9 mouse cellular contexts compared by ENCODE assay signal in genomic region chr5:65561125-65561893, GRCm38 (mm10). TPM values are rescaled to one million over a fixed set of nuclear protein-coding genes. Genes with fewer than 3 reads are reported as not detected.
DNase-seq lines count a peak whose midpoint lies in the region; ATAC-seq and TF ChIP-seq lines count a peak whose summit lies in the region.
"Had no signal": no experiment of that assay in that cellular context is flagged by ENCODE, and none has a peak within 500 bp of the region (broad histone marks: within the 10 kb centered on the region; RNA-seq: fewer than 3 reads in every experiment).

No protein-coding gene starts in this region.

- H3K27ac ChIP-seq in heart, embryonic 12.5 days (ENCODE audit: poor library complexity, severe bottlenecking): no peak overlapping the region
- H3K27ac ChIP-seq in hindbrain, embryonic 16.5 days (ENCODE audit: low read depth, low read length): no peak overlapping the region
- H3K27ac ChIP-seq: heart, embryonic 15.5 days had no signal

- ATAC-seq in heart, embryonic 12.5 days (ENCODE audit: insufficient number of reproducible peaks, low FRiP score): 0 out of 2 replicates have a peak, but pooled peaks have one; percentile 59
- 0 out of 2 replicates have a peak, but pooled peaks have one; percentile 49 for ATAC-seq in hindbrain, embryonic 16.5 days

- peak overlapping the region; percentile 1; the same call in 1 of the 2 replicates for H3K9ac ChIP-seq in heart, embryonic 12.5 days
- H3K9ac ChIP-seq in hindbrain, embryonic 16.5 days (ENCODE audit: low read depth, low read length): no peak overlapping the region; the same call in 1 of the 2 replicates
- H3K9ac ChIP-seq: heart, embryonic 15.5 days had no signal

- TF ChIP-seq CTCF in E14TG2a.4 (conservative IDR thresholded peaks at IDR 0.05; ENCODE audit: low read length): no peak

- H3K4me3 ChIP-seq in heart, embryonic 12.5 days: no peak overlapping the region
- H3K4me3 ChIP-seq in E14TG2a.4 (replicated peaks; ENCODE audit: low read length): peak overlapping the region; percentile 60
- H3K4me3 ChIP-seq in hindbrain, embryonic 16.5 days (ENCODE audit: low read length): no peak overlapping the region
- H3K4me3 ChIP-seq: heart, embryonic 15.5 days had no signal

- no peaks in the 10 kb centered on the region for H3K9me3 ChIP-seq in heart, embryonic 12.5 days (replicated peaks)
- H3K9me3 ChIP-seq in E14TG2a.4 (ENCODE audit: low read length): no peaks in the 10 kb centered on the region
- no peaks in the 10 kb centered on the region for H3K9me3 ChIP-seq in hindbrain, embryonic 16.5 days (ENCODE audit: control insufficient read depth, low read length)
- H3K9me3 ChIP-seq: heart, embryonic 15.5 days had no signal

- intact Hi-C loops in heart, postnatal 25 days (cut with DNase I): no loop called here
- intact Hi-C loops in left cerebral cortex, postnatal 25 days (cut with DNase I): no loop called here

- WGBS in heart, embryonic 12.5 days: 42% methylated on average over 19 of the region's 20 CpGs
- WGBS in hindbrain, embryonic 16.5 days: 16% methylated on average over 20 of the region's 20 CpGs

- no peak for DNase-seq in heart, postnatal 25 days (ENCODE audit: low spot score)
- DNase-seq in cerebellum, adult 11 months: peak; percentile 23
- no peak for DNase-seq in thymus, postnatal 36 days
- no peak for DNase-seq in left cerebral cortex, postnatal 25 days (ENCODE audit: low spot score in 2 of 2)
- no peak for DNase-seq in layer of hippocampus, adult 9-10 months (ENCODE audit: low spot score)

- H3K4me1 ChIP-seq in heart, embryonic 12.5 days (replicated peaks): peaks cover 14% of the 10 kb centered on the region
- H3K4me1 ChIP-seq in E14TG2a.4 (replicated peaks; ENCODE audit: low read depth, low read length): peaks cover 75% of the 10 kb centered on the region
- peaks cover 8% of the 10 kb centered on the region for H3K4me1 ChIP-seq in hindbrain, embryonic 16.5 days (ENCODE audit: control insufficient read depth, insufficient read depth, low read depth, low read length)

- H3K36me3 ChIP-seq in heart, embryonic 12.5 days: no peaks in the 10 kb centered on the region
- peaks cover 10% of the 10 kb centered on the region for H3K36me3 ChIP-seq in E14TG2a.4 (ENCODE audit: insufficient read depth, low read length)
- no peaks in the 10 kb centered on the region for H3K36me3 ChIP-seq in hindbrain, embryonic 16.5 days (ENCODE audit: control insufficient read depth, insufficient read depth, low read length)
- H3K36me3 ChIP-seq: heart, embryonic 15.5 days had no signal

- no peak overlapping the region for H3K4me2 ChIP-seq in heart, embryonic 12.5 days
- no peak overlapping the region; the same call in 1 of the 2 replicates for H3K4me2 ChIP-seq in hindbrain, embryonic 16.5 days (ENCODE audit: low read length)
- H3K4me2 ChIP-seq: heart, embryonic 15.5 days had no signal

- no peaks in the 10 kb centered on the region for H3K27me3 ChIP-seq in heart, embryonic 12.5 days (replicated peaks)
- no peaks in the 10 kb centered on the region for H3K27me3 ChIP-seq in E14TG2a.4 (ENCODE audit: insufficient read depth, low read length)
- H3K27me3 ChIP-seq in hindbrain, embryonic 16.5 days (replicated peaks; ENCODE audit: control insufficient read depth, insufficient read depth, low read length): no peaks in the 10 kb centered on the region
- H3K27me3 ChIP-seq: heart, embryonic 15.5 days had no signal

RNA-seq across cellular contexts. Expression of gene Ube2k, which starts 24.3 kb away (rescaled TPM):
- 142 and 152 TPM in 2 replicates for polyA plus RNA-seq in heart, embryonic 12.5 days (2016; fragmentation: Nextera tagmentation; extraction: Ambion mirVana)
- total RNA-seq in heart, postnatal 25 days (2021): 10 to 100 TPM; 70.4 to 70.9 TPM
- 183 and 199 TPM in 2 replicates for polyA plus RNA-seq in hindbrain, embryonic 16.5 days (2015; fragmentation: Nextera tagmentation; extraction: Ambion mirVana)
- total RNA-seq in left cerebral cortex, postnatal 25 days (2021): 100 to 1,000 TPM; 125 to 129 TPM

RNA-seq across cellular contexts. Expression of gene Smim14, which starts 24.3 kb away (rescaled TPM):
- polyA plus RNA-seq in heart, embryonic 12.5 days (2016; fragmentation: Nextera tagmentation; extraction: Ambion mirVana): 124 and 138 TPM in 2 replicates
- total RNA-seq in heart, postnatal 25 days (2021): 100 to 1,000 TPM in 1 of 2 experiments, 10 to 100 TPM in 1; 91.5 to 105 TPM
- polyA plus RNA-seq in hindbrain, embryonic 16.5 days (2015; fragmentation: Nextera tagmentation; extraction: Ambion mirVana): 197 and 207 TPM in 2 replicates
- total RNA-seq in left cerebral cortex, postnatal 25 days (2021): 100 to 1,000 TPM; 152 to 164 TPM
